Mouse (Mus musculus): ENCODE data around the gene Mta2. TPM values are rescaled to one million over a fixed set of nuclear protein-coding genes. Genes with fewer than 3 reads are reported as not detected.

Gene Mta2
- polyA plus RNA-seq, 1 experiment from 2014 or later: 178 TPM

DNA sequence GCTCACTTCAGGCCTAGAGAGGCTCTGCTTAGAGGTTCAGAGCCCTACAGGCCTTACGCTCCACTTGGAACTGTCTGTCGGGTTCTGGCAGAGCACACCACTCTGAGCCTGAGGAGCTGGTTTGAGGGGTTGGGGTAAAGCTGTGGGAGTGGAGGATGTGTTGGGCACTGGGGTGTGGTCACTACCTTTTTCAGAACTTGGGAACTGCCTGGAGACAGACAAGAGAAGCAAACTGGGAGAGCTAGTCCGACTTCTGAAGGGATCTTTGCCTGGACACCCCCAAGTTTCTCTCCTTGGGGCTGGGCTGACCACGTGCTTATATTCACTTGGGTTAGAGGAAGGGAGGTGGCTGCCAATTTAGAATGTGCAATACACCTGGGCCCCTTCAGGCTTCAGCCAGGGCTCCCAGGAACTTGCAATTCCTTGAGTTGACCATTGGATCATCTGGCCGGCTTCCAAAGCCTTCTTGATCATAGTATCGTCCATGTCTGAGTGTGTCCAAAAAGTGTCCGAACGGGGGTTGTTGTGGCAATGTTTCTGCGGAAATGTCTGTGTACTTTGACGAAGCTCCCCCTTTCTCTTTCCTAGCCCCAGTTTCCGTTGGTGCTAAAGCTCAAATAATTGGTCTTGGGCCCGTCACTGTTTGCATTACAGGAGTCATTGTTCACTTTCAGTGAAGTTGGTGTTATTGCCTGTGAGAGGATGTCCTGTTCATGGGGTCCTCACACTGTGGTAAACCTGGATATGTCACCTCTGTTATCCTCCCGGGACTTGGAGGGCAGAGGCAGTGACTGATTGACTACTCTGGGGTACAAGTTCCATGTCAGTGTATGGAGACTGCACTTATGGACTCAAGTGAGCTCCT, 50.4 kb downstream of the Mta2 start:
- DNase-seq (ENCODE audit: low spot score): no peak
- H3K36me3 ChIP-seq: no peaks in the 10 kb centered on the region
- no peaks in the 10 kb centered on the region for H3K9me3 ChIP-seq (replicated peaks)
- H3K4me1 ChIP-seq: peaks cover 40% of the 10 kb centered on the region
- 81% methylated on average over 13 of the region's 13 CpGs for WGBS
- peak overlapping the region; percentile 46 for H3K27ac ChIP-seq (replicated peaks)
- peak overlapping the region; percentile 9; the same call in 1 of the 2 replicates for H3K4me3 ChIP-seq
- H3K27me3 ChIP-seq (ENCODE audit: low read depth, poor library complexity, severe bottlenecking): peaks cover 56% of the 10 kb centered on the region

DNA sequence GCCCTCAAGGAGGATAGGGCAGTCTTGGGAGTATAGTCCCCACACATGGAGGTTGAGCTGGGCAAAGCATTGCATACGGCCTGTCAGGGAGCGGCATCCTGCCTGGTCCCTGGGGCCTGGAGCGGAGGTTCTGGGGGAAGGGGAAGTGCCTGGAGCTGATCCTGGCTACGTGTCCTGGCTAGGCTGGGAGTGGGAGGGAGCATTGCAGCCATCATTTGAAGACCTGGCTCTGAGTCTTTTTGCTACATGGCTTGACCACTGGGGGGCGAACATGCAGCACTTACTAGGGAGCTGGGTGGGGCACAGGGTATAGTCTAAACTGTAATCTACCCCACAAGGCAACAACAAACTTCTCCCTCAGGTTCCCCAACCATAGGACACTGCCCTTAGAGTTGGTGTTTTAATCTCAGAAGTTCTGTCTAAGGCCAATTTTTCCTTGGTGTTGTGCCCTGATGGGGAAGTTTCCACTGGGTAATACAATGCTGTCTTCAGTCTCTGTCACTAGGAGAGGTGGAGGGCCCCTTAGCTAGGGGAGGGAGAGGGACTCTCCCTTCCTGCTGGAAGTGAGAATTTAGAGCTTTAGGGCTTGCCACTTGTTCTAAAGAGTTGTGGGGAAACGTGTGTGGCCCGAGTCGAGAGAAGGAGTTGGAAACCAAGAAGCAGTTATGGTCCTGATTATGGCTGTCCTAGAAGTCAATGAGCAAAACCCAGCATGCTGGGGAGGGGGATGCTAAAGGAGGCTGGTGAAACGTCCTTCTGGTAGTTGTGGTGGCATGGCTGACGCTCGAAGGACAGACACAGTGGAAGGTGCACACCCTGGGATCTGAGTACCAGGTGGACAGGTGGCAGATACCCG, 51.3 kb downstream of the Mta2 start:
- WGBS: 36% methylated on average over 12 of the region's 12 CpGs
- Histone ChIP-seq H3K27ac (replicated peaks) (peak overlapping the region; percentile 46), H3K27me3 (ENCODE audit: low read depth, poor library complexity, severe bottlenecking) (peaks cover 48% of the 10 kb centered on the region), H3K4me3 (peak overlapping the region; percentile 9; the same call in 1 of the 2 replicates), H3K4me1 (peaks cover 41% of the 10 kb centered on the region), H3K9me3 (replicated peaks) (no peaks in the 10 kb centered on the region), H3K36me3 (no peaks in the 10 kb centered on the region)
- peak; percentile 65 for DNase-seq (ENCODE audit: low spot score)

DNA sequence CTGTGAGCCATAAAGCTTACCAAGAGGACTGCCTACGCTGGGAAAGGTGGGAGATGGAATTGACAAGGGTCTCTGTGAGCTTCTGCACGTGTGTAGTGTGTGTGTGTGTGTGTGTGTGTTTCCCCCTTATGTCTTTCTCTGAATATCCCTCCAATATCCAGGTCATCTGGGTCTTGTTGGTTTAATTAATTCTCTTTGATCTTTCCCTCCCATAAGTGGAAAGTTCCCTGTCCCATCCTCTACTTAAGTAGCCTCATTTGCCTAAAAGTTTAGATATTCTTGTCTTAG, 51.9 kb downstream of the Mta2 start:
- 58% methylated on average over 2 of the region's 2 CpGs for WGBS
- peaks cover 42% of the 10 kb centered on the region for H3K27me3 ChIP-seq (ENCODE audit: low read depth, poor library complexity, severe bottlenecking)
- H3K27ac ChIP-seq (replicated peaks): no peak overlapping the region
- no peak for DNase-seq (ENCODE audit: low spot score)
- H3K9me3 ChIP-seq (replicated peaks): no peaks in the 10 kb centered on the region
- no peaks in the 10 kb centered on the region for H3K36me3 ChIP-seq
- peaks cover 36% of the 10 kb centered on the region for H3K4me1 ChIP-seq
- no peak overlapping the region for H3K4me3 ChIP-seq

DNA sequence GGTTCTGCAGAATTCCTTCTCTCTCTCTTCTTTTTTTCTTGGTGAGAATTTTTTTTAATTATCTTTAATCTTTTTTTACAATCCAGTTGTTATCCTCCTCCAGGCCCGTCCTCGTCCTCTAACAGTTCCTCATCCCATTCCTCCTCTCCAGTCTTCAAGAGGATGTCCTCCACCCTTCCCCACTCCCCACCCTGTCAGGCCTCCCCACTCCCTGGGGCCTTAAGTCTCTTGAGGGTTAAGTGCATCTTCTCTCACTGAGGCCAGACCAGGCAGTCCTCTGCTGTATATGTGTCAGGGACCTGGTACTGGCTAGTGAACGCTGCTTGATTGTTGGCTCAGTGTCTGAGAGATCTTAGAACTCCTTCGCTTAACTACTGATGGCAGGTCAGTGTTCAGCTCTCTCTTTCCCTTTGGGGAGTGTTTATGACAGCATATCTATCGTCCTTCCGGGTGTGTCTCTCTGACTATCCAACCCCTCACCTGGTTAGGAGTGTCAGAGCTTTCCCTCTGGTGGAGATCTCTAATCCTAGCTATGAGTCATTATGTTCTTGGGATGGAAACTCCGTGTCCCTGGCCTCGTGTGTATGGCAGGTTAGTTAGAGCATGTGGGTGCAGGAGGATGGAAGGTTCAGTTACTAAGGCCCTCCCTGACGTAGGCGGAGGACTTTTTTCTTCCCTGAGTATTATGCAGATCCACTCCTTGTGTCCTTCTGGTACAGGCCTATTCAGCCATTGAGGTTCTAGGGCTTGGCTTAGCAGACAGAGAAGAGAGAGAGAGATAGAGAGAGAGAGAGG, 53.3 kb downstream of the Mta2 start:
- DNase-seq (ENCODE audit: low spot score): no peak
- Histone ChIP-seq H3K9me3 (replicated peaks) (no peaks in the 10 kb centered on the region), H3K36me3 (no peaks in the 10 kb centered on the region), H3K27me3 (ENCODE audit: low read depth, poor library complexity, severe bottlenecking) (peaks cover 28% of the 10 kb centered on the region), H3K4me1 (peaks cover 21% of the 10 kb centered on the region), H3K4me3 (no peak overlapping the region), H3K27ac (replicated peaks) (no peak overlapping the region)
- WGBS: 87% methylated on average over 10 of the region's 10 CpGs

DNA sequence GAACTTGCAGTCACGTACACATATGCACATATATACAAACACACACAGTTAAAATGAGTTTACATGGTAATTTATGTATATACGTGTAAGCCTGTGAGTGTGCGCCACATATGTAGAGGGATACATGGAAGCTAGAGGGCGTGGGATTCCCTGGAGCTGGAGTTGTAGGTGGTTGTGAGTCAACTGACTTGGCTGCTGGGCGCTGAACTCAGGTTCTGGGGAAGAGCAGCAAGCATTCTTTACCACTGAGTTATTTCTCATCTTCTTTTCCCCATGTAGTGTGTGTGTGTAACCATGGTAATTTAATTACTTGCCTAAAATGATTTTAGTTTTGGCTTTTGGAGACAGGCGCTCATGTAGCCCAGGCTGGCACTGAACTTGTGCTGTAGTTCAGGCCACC, 54.9 kb downstream of the Mta2 start:
- H3K4me1 ChIP-seq: peaks cover 10% of the 10 kb centered on the region; the same call in 1 of the 2 replicates

DNA sequence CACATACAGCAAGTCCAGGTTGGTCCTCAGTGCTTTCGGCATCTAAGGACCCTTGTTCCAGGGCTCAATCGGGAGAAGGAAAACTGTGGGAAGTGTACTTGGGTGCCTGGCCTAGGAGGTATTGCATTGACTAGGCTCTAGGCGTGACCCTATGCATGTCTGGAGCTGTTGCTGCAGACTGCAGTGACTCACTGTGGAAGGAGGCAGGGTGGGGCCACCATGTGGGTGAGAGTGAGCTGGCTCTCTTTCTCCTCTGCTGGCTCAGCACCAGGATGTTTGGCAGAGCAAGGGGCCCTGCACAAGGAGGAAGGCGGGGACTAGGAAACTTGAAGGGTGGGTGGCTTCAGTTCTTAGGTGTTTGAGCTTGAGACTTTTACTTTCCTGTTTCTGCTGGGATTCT, 55.9 kb downstream of the Mta2 start:
- peaks cover 6% of the 10 kb centered on the region; the same call in 1 of the 2 replicates for H3K4me1 ChIP-seq
- no peaks in the 10 kb centered on the region for H3K36me3 ChIP-seq
- H3K27ac ChIP-seq (replicated peaks): no peak overlapping the region
- H3K27me3 ChIP-seq (ENCODE audit: low read depth, poor library complexity, severe bottlenecking): 0 out of 2 replicates have a peak, but pooled peaks cover 3% of the 10 kb centered on the region
- 74% methylated on average over 4 of the region's 4 CpGs for WGBS
- H3K9me3 ChIP-seq (replicated peaks): no peaks in the 10 kb centered on the region
- H3K4me3 ChIP-seq: no peak overlapping the region
- no peak for DNase-seq (ENCODE audit: low spot score)

More for the DNA sequence above, 54.9 kb downstream of the Mta2 start:
- H3K27ac ChIP-seq (replicated peaks): no peak overlapping the region
- no peaks in the 10 kb centered on the region for H3K9me3 ChIP-seq (replicated peaks)
- peaks cover 12% of the 10 kb centered on the region for H3K27me3 ChIP-seq (ENCODE audit: low read depth, poor library complexity, severe bottlenecking)
- DNase-seq (ENCODE audit: low spot score): no peak
- no peaks in the 10 kb centered on the region for H3K36me3 ChIP-seq
- no peak overlapping the region for H3K4me3 ChIP-seq
- WGBS: 93% methylated on average over 6 of the region's 6 CpGs

DNA sequence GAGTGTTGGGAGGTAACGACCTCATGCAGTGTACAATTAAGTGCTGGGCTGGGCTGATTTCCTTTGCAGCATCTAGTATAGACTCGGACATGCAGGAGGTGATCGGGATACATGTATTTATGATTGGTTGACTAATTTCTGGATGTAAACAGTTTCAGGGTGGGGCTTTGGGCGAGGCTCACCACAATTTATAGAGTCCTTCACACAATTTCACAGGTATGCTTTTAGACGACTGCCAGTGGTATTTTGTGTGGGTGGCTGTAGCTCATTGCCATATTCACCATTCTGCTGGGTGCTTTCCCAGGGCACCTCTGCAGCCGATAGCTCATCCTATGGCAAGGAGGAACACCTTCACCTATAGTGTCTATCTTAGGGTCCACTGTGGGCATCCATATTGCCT, 56.9 kb downstream of the Mta2 start:
- H3K27me3 ChIP-seq (ENCODE audit: low read depth, poor library complexity, severe bottlenecking): no peaks in the 10 kb centered on the region
- H3K36me3 ChIP-seq: no peaks in the 10 kb centered on the region
- DNase-seq (ENCODE audit: low spot score): no peak
- no peak overlapping the region for H3K4me3 ChIP-seq
- 87% methylated on average over 6 of the region's 6 CpGs for WGBS
- no peaks in the 10 kb centered on the region for H3K9me3 ChIP-seq (replicated peaks)
- no peak overlapping the region for H3K27ac ChIP-seq (replicated peaks)
- H3K4me1 ChIP-seq: 0 out of 2 replicates have a peak, but pooled peaks cover 3% of the 10 kb centered on the region

DNA sequence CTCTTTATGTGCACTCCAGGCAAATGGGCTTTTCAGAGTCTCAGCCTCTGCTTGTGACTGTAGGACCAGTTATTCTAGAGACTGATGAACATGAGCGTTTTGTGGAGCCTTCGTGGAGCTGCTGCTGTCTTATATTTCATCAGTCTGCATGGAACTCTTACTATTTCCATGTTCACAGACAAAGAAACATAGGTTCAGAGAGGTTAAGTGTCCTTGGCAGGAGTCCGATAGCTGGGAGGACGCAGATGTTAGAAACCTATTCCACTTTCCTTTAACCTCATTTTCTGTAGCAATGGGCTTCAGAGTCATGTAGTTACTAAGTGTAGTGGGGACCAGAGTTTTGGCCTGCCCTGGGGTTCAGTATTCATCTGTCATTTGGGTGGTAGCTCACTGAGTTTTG, 57.5 kb downstream of the Mta2 start:
- Histone ChIP-seq H3K4me3 (no peak overlapping the region), H3K36me3 (no peaks in the 10 kb centered on the region), H3K27me3 (ENCODE audit: low read depth, poor library complexity, severe bottlenecking) (no peaks in the 10 kb centered on the region), H3K27ac (replicated peaks) (no peak overlapping the region), H3K4me1 (0 out of 2 replicates have a peak, but pooled peaks cover 3% of the 10 kb centered on the region), H3K9me3 (replicated peaks) (no peaks in the 10 kb centered on the region)
- no peak for DNase-seq (ENCODE audit: low spot score)
- 96% methylated on average over 4 of the region's 4 CpGs for WGBS

Other genes with a start within 250 kb of the Mta2 start
- gene Slc3a2, start 218.5 kb upstream of the Mta2 start, polyA plus RNA-seq (2016; fragmentation: Nextera tagmentation; extraction: Ambion mirVana): 139 and 144 TPM in 2 replicates
- 105 and 121 TPM in 2 replicates for gene Wdr74, start 206.0 kb upstream of the Mta2 start, polyA plus RNA-seq (2016; fragmentation: Nextera tagmentation; extraction: Ambion mirVana)
- gene 1700092M07Rik, start 201.2 kb upstream of the Mta2 start, polyA plus RNA-seq (2016; fragmentation: Nextera tagmentation; extraction: Ambion mirVana): 3.2 and 3.3 TPM in 2 replicates
- 94.9 and 103 TPM in 2 replicates for gene Stx5a, start 200.5 kb upstream of the Mta2 start, polyA plus RNA-seq (2016; fragmentation: Nextera tagmentation; extraction: Ambion mirVana)
- gene Nxf1, start 184.8 kb upstream of the Mta2 start, polyA plus RNA-seq (2016; fragmentation: Nextera tagmentation; extraction: Ambion mirVana): 253 and 282 TPM in 2 replicates
- 189 and 205 TPM in 2 replicates for gene Tmem223, start 170.9 kb upstream of the Mta2 start, polyA plus RNA-seq (2016; fragmentation: Nextera tagmentation; extraction: Ambion mirVana)
- 50.0 and 55.2 TPM in 2 replicates for gene Tmem179b, start 167.4 kb upstream of the Mta2 start, polyA plus RNA-seq (2016; fragmentation: Nextera tagmentation; extraction: Ambion mirVana)
- gene Taf6l, start 155.5 kb upstream of the Mta2 start, polyA plus RNA-seq (2016; fragmentation: Nextera tagmentation; extraction: Ambion mirVana): 47.5 and 47.6 TPM in 2 replicates
- 169 and 176 TPM in 2 replicates for gene Polr2g, start 143.3 kb upstream of the Mta2 start, polyA plus RNA-seq (2016; fragmentation: Nextera tagmentation; extraction: Ambion mirVana)
- gene Zbtb3, start 139.3 kb upstream of the Mta2 start, polyA plus RNA-seq (2016; fragmentation: Nextera tagmentation; extraction: Ambion mirVana): 7.5 and 7.8 TPM in 2 replicates
- gene Ttc9c, start 122.5 kb upstream of the Mta2 start, polyA plus RNA-seq (2016; fragmentation: Nextera tagmentation; extraction: Ambion mirVana): 69.0 and 74.5 TPM in 2 replicates
- gene Hnrnpul2, start 121.9 kb upstream of the Mta2 start, polyA plus RNA-seq (2016; fragmentation: Nextera tagmentation; extraction: Ambion mirVana): 4.3 and 4.4 TPM in 2 replicates
- not detected in 2 replicates for gene AC129217.1, start 112.1 kb upstream of the Mta2 start, polyA plus RNA-seq (2016; fragmentation: Nextera tagmentation; extraction: Ambion mirVana)
- 55.2 and 63.4 TPM in 2 replicates for gene Bscl2, start 104.4 kb upstream of the Mta2 start, polyA plus RNA-seq (2016; fragmentation: Nextera tagmentation; extraction: Ambion mirVana)
- 60.0 and 104 TPM in 2 replicates for gene Gng3, start 102.7 kb upstream of the Mta2 start, polyA plus RNA-seq (2016; fragmentation: Nextera tagmentation; extraction: Ambion mirVana)
- 0.57 TPM in 2 replicates for gene Lrrn4cl, start 91.1 kb upstream of the Mta2 start, polyA plus RNA-seq (2016; fragmentation: Nextera tagmentation; extraction: Ambion mirVana)
- gene Ubxn1, start 70.4 kb upstream of the Mta2 start, polyA plus RNA-seq (2016; fragmentation: Nextera tagmentation; extraction: Ambion mirVana): 203 and 205 TPM in 2 replicates
- 58.2 and 61.1 TPM in 2 replicates for gene Uqcc3, start 61.0 kb upstream of the Mta2 start, polyA plus RNA-seq (2016; fragmentation: Nextera tagmentation; extraction: Ambion mirVana)
- 110 and 133 TPM in 2 replicates for gene Lbhd1, start 58.1 kb upstream of the Mta2 start, polyA plus RNA-seq (2016; fragmentation: Nextera tagmentation; extraction: Ambion mirVana)
- not detected in 2 replicates for gene Gm49403, start 57.9 kb upstream of the Mta2 start, polyA plus RNA-seq (2016; fragmentation: Nextera tagmentation; extraction: Ambion mirVana)
- 134 and 159 TPM in 2 replicates for gene 1810009A15Rik, start 53.0 kb upstream of the Mta2 start, polyA plus RNA-seq (2016; fragmentation: Nextera tagmentation; extraction: Ambion mirVana)
- gene Gm49416, start 52.9 kb upstream of the Mta2 start, polyA plus RNA-seq (2016; fragmentation: Nextera tagmentation; extraction: Ambion mirVana): 0.17 TPM in 1 of 2 replicates, not detected in the other
- 54.8 and 56.7 TPM in 2 replicates for gene Ints5, start 48.9 kb upstream of the Mta2 start, polyA plus RNA-seq (2016; fragmentation: Nextera tagmentation; extraction: Ambion mirVana)
- gene Ganab, start 43.8 kb upstream of the Mta2 start, polyA plus RNA-seq (2016; fragmentation: Nextera tagmentation; extraction: Ambion mirVana): 118 and 120 TPM in 2 replicates
- 58.7 and 64.0 TPM in 2 replicates for gene B3gat3, start 21.5 kb upstream of the Mta2 start, polyA plus RNA-seq (2016; fragmentation: Nextera tagmentation; extraction: Ambion mirVana)
- gene Rom1, start 12.5 kb upstream of the Mta2 start, polyA plus RNA-seq (2016; fragmentation: Nextera tagmentation; extraction: Ambion mirVana): 3.5 and 4.2 TPM in 2 replicates
- 22.9 and 23.5 TPM in 2 replicates for gene Eml3, start 12.3 kb upstream of the Mta2 start, polyA plus RNA-seq (2016; fragmentation: Nextera tagmentation; extraction: Ambion mirVana)
- gene Tut1, start 12.0 kb downstream of the Mta2 start, polyA plus RNA-seq (2016; fragmentation: Nextera tagmentation; extraction: Ambion mirVana): 36.5 and 40.2 TPM in 2 replicates
- 438 and 514 TPM in 2 replicates for gene Eef1g, start 25.2 kb downstream of the Mta2 start, polyA plus RNA-seq (2016; fragmentation: Nextera tagmentation; extraction: Ambion mirVana)
- gene Ahnak, start 47.4 kb downstream of the Mta2 start, polyA plus RNA-seq (2016; fragmentation: Nextera tagmentation; extraction: Ambion mirVana): 6.6 and 8.8 TPM in 2 replicates
- gene Scgb1a1, start 146.1 kb downstream of the Mta2 start, polyA plus RNA-seq (2016; fragmentation: Nextera tagmentation; extraction: Ambion mirVana): not detected in 2 replicates
- gene Asrgl1, start 193.8 kb downstream of the Mta2 start, polyA plus RNA-seq (2016; fragmentation: Nextera tagmentation; extraction: Ambion mirVana): 14.8 and 16.8 TPM in 2 replicates